In genomic region chr3:53863383-53864220, GRCm38 (mm10) we compare ENCODE assay signal across 8 mouse cellular contexts. TPM values are rescaled to one million over a fixed set of nuclear protein-coding genes. Genes with fewer than 3 reads are reported as not detected.
DNase-seq lines count a peak whose midpoint lies in the region; ATAC-seq and TF ChIP-seq lines count a peak whose summit lies in the region.

TSS of gene Ufm1 (minus strand) at chr3:53863830.

- peak within 1 kb of the TSS; percentile 80 for H3K4me3 ChIP-seq in hindbrain, embryonic 13.5 days

- peaks cover 12% of the 10 kb centered on the region for H3K27me3 ChIP-seq in Patski
- no peaks in the 10 kb centered on the region for H3K27me3 ChIP-seq in hindbrain, embryonic 13.5 days

- CTCF ChIA-PET in Patski (lab: Charles Lee), result interaction anchor here (1.3 kb wide), 2 partner anchors 9 to 20 kb away, joined by 4 read pairs; no protein-coding TSS in a partner anchor

- peaks cover 15% of the 10 kb centered on the region for H3K4me1 ChIP-seq in hindbrain, embryonic 13.5 days (replicated peaks)

- H3K4me2 ChIP-seq in hindbrain, embryonic 13.5 days, result peak within 1 kb of the TSS; percentile 95

- DNase-seq in Patski (ENCODE audit: low read depth, low spot score), result peak; percentile 96
- peak; percentile 93 to 94 for DNase-seq in cerebellum, postnatal 14 days
- DNase-seq in frontal cortex, postnatal 14 days (ENCODE audit: low spot score in 2 of 2), result peak; percentile 86 to 88
- DNase-seq in layer of hippocampus, postnatal 25 days (ENCODE audit: extremely low spot score in 1 of 2, low spot score in 1 of 2), result peak; percentile 79 to 81
- DNase-seq in lung, postnatal 25 days (ENCODE audit: low spot score), result peak; percentile 95
- peak; percentile 97 for DNase-seq in retina, embryonic 14.5 days (ENCODE audit: low spot score)
- peak; percentile 88 for DNase-seq in thymus, postnatal 4 days

- POLR2A ChIA-PET in Patski (lab: Charles Lee), result no interaction called here

- no peaks in the 10 kb centered on the region for H3K9me3 ChIP-seq in hindbrain, embryonic 13.5 days

- H3K9ac ChIP-seq in hindbrain, embryonic 13.5 days, result peak within 1 kb of the TSS; percentile 79

- in situ Hi-C loops in Patski (cut with MboI; ENCODE audit: low pct_unique_long_range_greater_than_20kb), result loop anchor here (10.0 kb wide), 1 partner anchor 831 kb away; the partner anchor contains the start of gene Supt20

- H3K27ac ChIP-seq in hindbrain, embryonic 13.5 days, result peak within 1 kb of the TSS; percentile 48; the same call in 1 of the 2 replicates

- under 1% methylated on average over 58 of the region's 58 CpGs for WGBS in hindbrain, embryonic 13.5 days

- peak; percentile 99 for ATAC-seq in Patski
- peak; percentile 100 for ATAC-seq in hindbrain, embryonic 13.5 days (ENCODE audit: low FRiP score)

- H3K36me3 ChIP-seq in hindbrain, embryonic 13.5 days, result peaks cover 31% of the 10 kb centered on the region

- no peak for TF ChIP-seq CTCF in Patski (IDR thresholded peaks at IDR 0.05)

RNA-seq across cellular contexts. Expression of gene Ufm1, which starts in this region (rescaled TPM):
- polyA plus RNA-seq in Patski (2021), result 107 TPM
- polyA plus RNA-seq in hindbrain, embryonic 13.5 days (2015; fragmentation: Nextera tagmentation; extraction: Ambion mirVana), result 109 and 114 TPM in 2 replicates
- 10 to 100 TPM; 77.9 to 88.6 TPM for total RNA-seq in layer of hippocampus, postnatal 25 days (2021)

Comparison
In these comparisons a context has a peak if more than half of its experiments do, and no peak if none do; other contexts are left out.
1. Peak in every context shown above with its lines: DNase-seq, ATAC-seq, H3K4me3 ChIP-seq and H3K27ac ChIP-seq.